Mouse (Mus musculus): ENCODE data around the gene Dars. TPM values are rescaled to one million over a fixed set of nuclear protein-coding genes. Genes with fewer than 3 reads are reported as not detected.

Gene Dars
- polyA plus RNA-seq, 1 experiment: 52.9 TPM

DNA sequence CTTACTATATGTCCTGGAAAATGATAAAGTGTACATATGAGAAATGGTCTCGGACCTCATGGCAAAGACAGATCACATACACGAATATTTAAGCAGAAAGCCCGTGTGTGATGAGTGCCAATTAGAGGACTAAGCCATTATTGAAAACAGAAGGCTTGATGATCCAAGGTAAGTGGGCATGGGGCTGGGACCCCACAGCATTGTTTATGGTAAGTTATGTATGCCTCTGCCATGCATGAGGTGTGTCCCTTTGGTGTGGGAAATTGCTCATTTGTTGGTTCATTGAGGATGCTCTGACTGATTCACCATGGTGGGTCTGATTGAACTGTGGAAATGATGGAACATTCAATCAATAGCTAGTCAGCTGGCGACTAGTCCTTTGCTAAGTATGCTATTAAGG is 34.0 kb upstream of the Dars start:
- Histone ChIP-seq H3K27ac (ENCODE audit: insufficient read depth, low read depth, low read length) (no peak overlapping the region), H3K4me3 (ENCODE audit: insufficient read depth, low read length) (no peak overlapping the region), H3K4me1 (ENCODE audit: control insufficient read depth, insufficient read depth, low read length) (peaks cover 3% of the 10 kb centered on the region; the same call in 1 of the 2 replicates)
- TF ChIP-seq CTCF (IDR thresholded peaks at IDR 0.05; ENCODE audit: low read depth, low read length): no peak
- no peak for TF ChIP-seq POLR2A (IDR thresholded peaks at IDR 0.05; ENCODE audit: borderline replicate concordance, low read depth, low read length)

DNA sequence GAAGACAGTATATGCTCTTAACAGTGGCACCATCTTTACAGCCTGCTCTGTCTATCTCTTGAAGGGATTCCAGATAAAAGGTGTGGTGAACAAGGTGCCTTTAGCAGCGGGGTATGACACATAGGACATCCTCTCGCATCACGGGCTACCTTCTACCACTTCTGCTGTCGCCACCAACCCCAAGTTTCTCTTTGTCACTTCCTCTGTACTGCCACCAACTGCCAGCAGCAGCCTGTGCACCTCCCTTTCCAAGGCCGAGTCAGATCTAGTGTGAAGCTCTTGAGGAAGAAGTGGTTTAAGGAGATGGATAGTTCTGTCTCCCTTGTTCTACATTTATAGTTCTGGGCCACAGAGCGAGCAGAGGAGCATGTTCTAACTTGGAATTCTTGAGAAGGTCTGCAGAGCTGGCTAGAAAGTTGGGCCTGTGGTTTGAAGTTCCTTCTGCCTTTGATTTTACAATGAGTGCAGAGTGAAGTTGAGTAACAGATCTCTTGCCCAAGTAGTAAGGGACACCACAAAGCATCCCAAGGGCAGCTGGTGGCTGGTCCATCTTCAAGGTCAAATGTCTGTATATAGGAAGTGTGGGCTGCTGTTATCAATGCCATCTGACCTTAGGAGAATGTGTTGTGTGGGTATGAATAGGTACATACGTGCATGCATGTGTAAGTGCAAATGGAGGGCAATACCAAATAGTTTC is 30.2 kb upstream of the Dars start:
- Histone ChIP-seq H3K27ac (ENCODE audit: insufficient read depth, low read depth, low read length) (no peak overlapping the region), H3K4me1 (ENCODE audit: control insufficient read depth, insufficient read depth, low read length) (peaks cover 7% of the 10 kb centered on the region), H3K4me3 (ENCODE audit: insufficient read depth, low read length) (no peak overlapping the region)
- no peak for TF ChIP-seq POLR2A (IDR thresholded peaks at IDR 0.05; ENCODE audit: borderline replicate concordance, low read depth, low read length)
- no peak for TF ChIP-seq CTCF (IDR thresholded peaks at IDR 0.05; ENCODE audit: low read depth, low read length)

DNA sequence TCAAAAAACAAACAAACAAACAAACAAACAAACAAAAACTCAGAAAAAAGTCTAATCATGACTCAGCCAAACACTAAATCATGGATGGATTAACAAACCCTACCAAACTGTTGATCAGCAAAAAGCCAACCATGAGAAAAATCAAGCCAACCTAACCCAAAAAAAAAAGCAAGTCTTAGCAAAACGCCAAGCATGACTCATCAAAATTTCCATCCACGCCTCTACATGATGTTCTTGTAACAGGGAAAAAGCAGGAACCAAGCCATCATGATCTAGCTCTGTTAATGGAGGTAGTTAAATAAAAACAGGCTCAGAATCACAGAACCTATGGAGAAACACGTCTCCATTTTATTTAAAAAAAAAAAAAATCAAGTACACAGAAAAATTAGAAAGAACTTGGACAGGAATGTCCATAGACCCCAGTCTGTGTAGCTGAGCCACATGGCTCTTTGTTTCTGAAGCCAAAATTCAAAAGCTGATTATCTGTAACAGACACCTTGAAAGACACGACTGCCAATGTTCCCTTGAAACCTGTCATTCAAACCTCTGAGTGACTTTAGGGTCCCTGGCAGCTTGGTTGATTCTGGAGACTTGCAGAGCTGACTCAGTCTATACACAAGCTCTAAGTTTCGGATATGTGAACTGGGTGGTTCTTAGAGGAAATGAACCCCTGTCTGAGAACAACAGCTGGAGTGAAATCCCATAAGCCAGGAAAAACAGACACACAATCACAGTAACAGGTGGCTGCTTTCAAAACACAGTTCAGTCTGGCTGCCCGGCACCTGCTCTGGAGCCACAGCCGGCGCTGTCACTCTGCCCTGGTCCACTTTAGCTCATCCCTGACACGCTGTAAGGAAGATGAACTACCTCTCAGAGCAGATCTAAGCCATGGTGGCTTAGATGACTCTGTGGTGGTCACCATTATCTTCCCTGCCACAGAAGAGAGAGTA is 27.0 kb upstream of the Dars start:
- TF ChIP-seq CTCF (IDR thresholded peaks at IDR 0.05; ENCODE audit: low read depth, low read length) (no peak), POLR2A (IDR thresholded peaks at IDR 0.05; ENCODE audit: borderline replicate concordance, low read depth, low read length) (no peak)
- no peak overlapping the region for H3K4me3 ChIP-seq (ENCODE audit: insufficient read depth, low read length)
- H3K27ac ChIP-seq (ENCODE audit: insufficient read depth, low read depth, low read length): no peak overlapping the region
- H3K4me1 ChIP-seq (ENCODE audit: control insufficient read depth, insufficient read depth, low read length): peaks cover 7% of the 10 kb centered on the region

DNA sequence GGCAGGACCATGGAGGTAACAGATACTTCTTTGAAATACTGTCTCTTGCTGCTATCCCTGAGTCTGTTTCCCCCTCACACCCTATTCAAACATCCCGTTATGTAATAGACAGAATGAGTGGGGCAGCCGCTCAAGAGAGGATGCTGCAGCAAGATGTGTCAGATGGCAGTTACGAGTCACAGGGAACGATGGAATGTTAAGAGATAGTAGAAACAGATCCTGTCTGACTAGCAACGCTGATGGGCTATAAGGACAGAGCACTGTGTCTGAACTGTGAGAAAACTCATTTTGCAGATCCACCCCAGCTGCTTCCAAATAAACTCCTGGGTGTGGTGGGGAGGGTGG is 23.9 kb upstream of the Dars start:
- Histone ChIP-seq H3K27ac (ENCODE audit: insufficient read depth, low read depth, low read length) (no peak overlapping the region), H3K4me3 (ENCODE audit: insufficient read depth, low read length) (no peak overlapping the region), H3K4me1 (ENCODE audit: control insufficient read depth, insufficient read depth, low read length) (peaks cover 4% of the 10 kb centered on the region)
- TF ChIP-seq CTCF (IDR thresholded peaks at IDR 0.05; ENCODE audit: low read depth, low read length) (no peak), POLR2A (IDR thresholded peaks at IDR 0.05; ENCODE audit: borderline replicate concordance, low read depth, low read length) (no peak)

DNA sequence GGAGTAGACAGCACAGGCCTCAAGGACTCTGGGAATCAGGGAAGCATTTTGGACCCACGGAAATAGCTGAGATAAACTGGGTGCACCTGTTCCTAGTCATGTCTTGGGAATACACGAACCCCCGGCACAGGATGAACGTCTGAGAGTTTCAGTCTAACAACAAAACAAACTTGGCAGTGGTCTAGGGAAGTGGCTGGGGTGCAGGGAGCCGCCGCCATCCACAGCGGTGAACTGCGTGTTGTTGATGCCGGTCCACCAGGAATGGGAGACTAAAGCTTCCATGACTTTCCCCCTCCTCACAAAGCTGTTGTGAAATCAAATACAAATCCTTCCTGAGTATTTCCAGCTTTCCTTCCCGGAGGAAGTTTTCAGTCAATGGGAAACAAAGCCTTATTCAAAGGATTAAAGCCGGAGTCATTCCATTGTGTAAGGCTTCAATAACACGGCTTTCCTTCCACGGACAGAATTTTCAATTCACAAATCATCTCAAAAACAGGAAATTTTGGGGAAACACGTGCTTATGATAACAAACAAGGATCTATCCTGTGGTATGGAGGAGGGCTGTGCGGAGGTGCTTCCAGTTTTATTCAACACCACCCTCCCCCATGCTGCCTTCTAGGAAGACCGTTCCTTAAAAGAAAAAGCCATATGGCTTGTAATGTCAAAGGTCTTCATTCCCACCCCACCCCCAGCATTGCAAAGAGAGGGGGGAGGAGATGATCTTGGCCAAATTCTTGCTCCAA is 23.4 kb upstream of the Dars start:
- Histone ChIP-seq H3K4me3 (ENCODE audit: insufficient read depth, low read length) (no peak overlapping the region), H3K27ac (ENCODE audit: insufficient read depth, low read depth, low read length) (no peak overlapping the region), H3K4me1 (ENCODE audit: control insufficient read depth, insufficient read depth, low read length) (peaks cover 4% of the 10 kb centered on the region)
- TF ChIP-seq POLR2A (IDR thresholded peaks at IDR 0.05; ENCODE audit: borderline replicate concordance, low read depth, low read length): no peak
- no peak for TF ChIP-seq CTCF (IDR thresholded peaks at IDR 0.05; ENCODE audit: low read depth, low read length)

DNA sequence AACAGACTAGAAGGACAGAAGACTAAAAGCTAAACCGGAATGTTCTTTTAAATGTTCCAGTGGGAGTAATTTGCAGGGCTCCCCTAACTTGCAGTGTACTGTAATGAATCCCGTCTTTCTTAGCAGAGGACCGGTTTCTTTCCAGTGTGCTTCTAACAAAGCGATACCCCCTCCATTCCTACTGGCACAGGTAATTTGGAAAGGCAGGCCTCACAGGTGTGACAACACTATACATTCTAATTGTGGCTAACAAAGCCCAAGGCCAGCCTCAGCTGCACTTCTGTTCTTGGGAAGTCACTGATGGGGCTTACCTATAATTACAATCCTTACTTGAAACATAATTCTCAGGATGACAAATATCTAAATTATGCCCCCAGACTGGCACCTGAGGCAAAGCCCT is 22.4 kb upstream of the Dars start:
- peaks cover 4% of the 10 kb centered on the region for H3K4me1 ChIP-seq (ENCODE audit: control insufficient read depth, insufficient read depth, low read length)
- no peak overlapping the region for H3K4me3 ChIP-seq (ENCODE audit: insufficient read depth, low read length)
- H3K27ac ChIP-seq (ENCODE audit: insufficient read depth, low read depth, low read length): no peak overlapping the region
- TF ChIP-seq POLR2A (IDR thresholded peaks at IDR 0.05; ENCODE audit: borderline replicate concordance, low read depth, low read length): no peak
- TF ChIP-seq CTCF (IDR thresholded peaks at IDR 0.05; ENCODE audit: low read depth, low read length): no peak

DNA sequence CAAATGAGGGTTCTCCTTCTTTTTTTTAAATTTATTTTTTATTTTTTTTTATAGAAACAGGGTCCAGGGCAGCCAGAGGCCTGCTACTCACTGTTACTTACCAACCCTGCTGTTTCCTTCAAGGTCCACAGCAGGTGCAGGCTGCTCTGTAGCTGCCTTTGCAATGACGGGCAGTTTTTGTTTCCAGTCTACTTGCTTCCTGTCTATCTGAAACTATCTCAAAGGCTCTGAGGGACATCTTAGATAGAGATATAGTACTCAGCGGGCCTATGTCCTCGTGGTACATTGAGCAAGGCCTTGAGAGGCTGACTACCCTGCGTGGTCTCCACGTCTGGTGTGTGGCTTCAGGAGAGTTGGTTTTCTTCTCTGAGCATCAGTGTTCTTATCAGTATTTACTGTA is 21.4 kb upstream of the Dars start:
- no peak for TF ChIP-seq POLR2A (IDR thresholded peaks at IDR 0.05; ENCODE audit: borderline replicate concordance, low read depth, low read length)
- no peak for TF ChIP-seq CTCF (IDR thresholded peaks at IDR 0.05; ENCODE audit: low read depth, low read length)
- no peak overlapping the region for H3K4me3 ChIP-seq (ENCODE audit: insufficient read depth, low read length)
- no peaks in the 10 kb centered on the region for H3K4me1 ChIP-seq (ENCODE audit: control insufficient read depth, insufficient read depth, low read length)
- no peak overlapping the region for H3K27ac ChIP-seq (ENCODE audit: insufficient read depth, low read depth, low read length)

DNA sequence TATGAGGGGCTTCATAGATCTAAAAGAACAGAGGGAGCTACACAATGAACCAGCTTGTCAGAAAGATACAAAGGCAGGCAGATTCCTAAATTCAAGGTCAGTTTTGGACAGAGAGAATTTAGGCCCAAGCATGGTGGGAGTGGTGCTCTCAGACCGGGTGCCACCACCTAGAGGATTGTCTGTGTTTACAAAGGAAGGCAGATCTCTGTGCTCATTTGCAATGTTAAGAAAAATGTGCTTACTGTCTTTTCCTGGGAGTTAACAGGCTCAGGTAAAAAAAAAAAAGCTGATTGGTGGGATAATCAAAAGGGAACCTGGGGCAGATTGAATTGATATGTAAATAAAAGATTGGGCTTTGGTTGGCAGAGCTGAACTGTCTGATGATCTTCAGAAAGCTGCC is 20.1 kb upstream of the Dars start:
- Histone ChIP-seq H3K4me3 (ENCODE audit: insufficient read depth, low read length) (no peak overlapping the region), H3K4me1 (ENCODE audit: control insufficient read depth, insufficient read depth, low read length) (no peaks in the 10 kb centered on the region), H3K27ac (ENCODE audit: insufficient read depth, low read depth, low read length) (no peak overlapping the region)
- TF ChIP-seq POLR2A (IDR thresholded peaks at IDR 0.05; ENCODE audit: borderline replicate concordance, low read depth, low read length): no peak
- TF ChIP-seq CTCF (IDR thresholded peaks at IDR 0.05; ENCODE audit: low read depth, low read length): no peak

DNA sequence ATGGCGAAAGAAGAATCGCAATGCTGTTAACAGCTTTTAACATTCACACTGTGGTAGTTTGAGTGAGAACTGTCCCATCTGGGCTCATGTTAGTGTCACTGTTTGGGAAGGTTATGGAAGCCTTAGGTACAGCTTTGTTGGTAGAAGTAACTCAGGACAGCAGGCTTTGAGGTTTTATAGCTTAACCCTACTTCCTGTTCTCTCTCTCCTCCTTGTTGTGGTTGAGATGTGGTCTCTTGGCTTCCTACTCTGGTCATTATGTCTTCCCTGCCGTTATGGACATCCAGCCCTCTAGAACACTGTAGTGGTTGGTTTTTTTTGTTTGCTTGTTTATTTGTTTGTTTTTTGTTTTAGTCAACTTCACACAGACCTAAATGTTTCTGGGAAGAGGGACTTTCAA is 18.8 kb upstream of the Dars start:
- no peak overlapping the region for H3K4me3 ChIP-seq (ENCODE audit: insufficient read depth, low read length)
- TF ChIP-seq POLR2A (IDR thresholded peaks at IDR 0.05; ENCODE audit: borderline replicate concordance, low read depth, low read length): no peak
- TF ChIP-seq CTCF (IDR thresholded peaks at IDR 0.05; ENCODE audit: low read depth, low read length): no peak
- no peaks in the 10 kb centered on the region for H3K4me1 ChIP-seq (ENCODE audit: control insufficient read depth, insufficient read depth, low read length)
- H3K27ac ChIP-seq (ENCODE audit: insufficient read depth, low read depth, low read length): no peak overlapping the region
